Mouse (Mus musculus) testis, adult 2 months (tissue): ENCODE results near the gene Gm45799.

Source experiments
- CTCF ChIP-seq: fragments of 200-500 bp; IDR thresholded peaks from 2 replicates; pipeline ENCODE4 v1.5.1; 2012; ENCODE audit warnings: low read depth, mild to moderate bottlenecking, inconsistent platforms, low read length, moderate library complexity; ENCODE audit not compliant: control insufficient read depth, insufficient read depth, insufficient replicate concordance
- POLR2A ChIP-seq: fragments of 200-500 bp; IDR thresholded peaks from 2 replicates; pipeline ENCODE4 v1.6.1; 2012; ENCODE audit warnings: low read depth, mild to moderate bottlenecking, inconsistent platforms, low read length, moderate library complexity; ENCODE audit not compliant: control insufficient read depth

GRCm38 (mm10) chr7:105635726-105636125 lies 4.6 kb upstream of the Gm45799 start:
- TF ChIP-seq POLR2A (no peak), CTCF (no peak)
